Mouse (Mus musculus): Measurements from ENCODE around the gene Atp6v1g3.
A peak's percentile ranks its signal among the peaks of the same experiment; 100 is the strongest.

Atp6v1g3 gene

GRCm38 (mm10) chr1:138289455-138290425, 16.2 kb downstream of the Atp6v1g3 start:
- no peak for DNase-seq

- DNase-seq: no peak
Measured at GRCm38 (mm10) chr1:138291463-138291862, 17.9 kb downstream of the Atp6v1g3 start.

- no peak for DNase-seq
Measured at GRCm38 (mm10) chr1:138294487-138294886, 20.9 kb downstream of the Atp6v1g3 start.

GRCm38 (mm10) chr1:138298156-138298555, 24.6 kb downstream of the Atp6v1g3 start:
- no peak for DNase-seq

- no peak for DNase-seq
Measured at GRCm38 (mm10) chr1:138299576-138299975, 26.0 kb downstream of the Atp6v1g3 start.

GRCm38 (mm10) chr1:138301920-138302319, 28.4 kb downstream of the Atp6v1g3 start:
- DNase-seq: no peak

GRCm38 (mm10) chr1:138302756-138303155, 29.2 kb downstream of the Atp6v1g3 start:
- no peak for DNase-seq

- DNase-seq: no peak
Measured at GRCm38 (mm10) chr1:138303296-138303695, 29.8 kb downstream of the Atp6v1g3 start.

- no peak for DNase-seq
Measured at GRCm38 (mm10) chr1:138304141-138304915, 30.8 kb downstream of the Atp6v1g3 start.

- no peak for DNase-seq
Measured at GRCm38 (mm10) chr1:138322657-138323056, 49.1 kb downstream of the Atp6v1g3 start.

- no peak for DNase-seq
Measured at GRCm38 (mm10) chr1:138323076-138323630, 49.6 kb downstream of the Atp6v1g3 start.

GRCm38 (mm10) chr1:138326091-138326490, 52.6 kb downstream of the Atp6v1g3 start:
- peak; percentile 32 for DNase-seq

- no peak for DNase-seq
Measured at GRCm38 (mm10) chr1:138326566-138326965, 53.0 kb downstream of the Atp6v1g3 start.

GRCm38 (mm10) chr1:138327466-138328245, 54.1 kb downstream of the Atp6v1g3 start:
- no peak for DNase-seq

- DNase-seq: peak; percentile 43
Measured at GRCm38 (mm10) chr1:138328320-138328719, 54.8 kb downstream of the Atp6v1g3 start.

GRCm38 (mm10) chr1:138330556-138330955, 57.0 kb downstream of the Atp6v1g3 start:
- no peak for DNase-seq

- DNase-seq: no peak
Measured at GRCm38 (mm10) chr1:138331596-138331995, 58.1 kb downstream of the Atp6v1g3 start.

GRCm38 (mm10) chr1:138334701-138335100, 61.2 kb downstream of the Atp6v1g3 start:
- no peak for DNase-seq

GRCm38 (mm10) chr1:138337417-138337816, 63.9 kb downstream of the Atp6v1g3 start:
- no peak for DNase-seq

Data from kidney, postnatal 14 days (tissue).